Mouse (Mus musculus) MEL (cell line): ENCODE results near the gene Zbtb34.

ENCODE experiments used
- CTCF ChIP-seq, 3 experiments: IDR thresholded peaks in 2 of 3; conservative IDR thresholded peaks in 1 of 3; 2 replicates each; pipeline ENCODE4 v1.5.1; 2011 to 2012; ENCODE audit warnings: low read length in 3 of 3, low read depth in 2 of 3, mild to moderate bottlenecking in 2 of 3, improper control_type of control experiment in 1 of 3, inconsistent platforms in 1 of 3, mixed read lengths in 1 of 3, moderate library complexity in 1 of 3; ENCODE audit not compliant: control insufficient read depth in 1 of 3, insufficient read depth in 1 of 3, poor library complexity in 1 of 3, severe bottlenecking in 1 of 3
- ELF1 ChIP-seq: IDR thresholded peaks from 2 replicates; pipeline ENCODE4 v1.6.1; 2014; ENCODE audit warnings: low read depth, mild to moderate bottlenecking, inconsistent platforms, low read length, improper control_type of control experiment, moderate library complexity
- EP300 ChIP-seq, 2 experiments: IDR thresholded peaks; 2 replicates each; pipeline ENCODE4 v1.6.1; 2011; ENCODE audit warnings: improper control_type of control experiment in 2 of 2, low read length in 2 of 2, low read depth in 1 of 2, mild to moderate bottlenecking in 1 of 2
- ETS1 ChIP-seq: IDR thresholded peaks from 2 replicates; pipeline ENCODE4 v1.6.1; 2012; ENCODE audit warnings: low read depth, mild to moderate bottlenecking, inconsistent platforms, low read length, improper control_type of control experiment, moderate library complexity
- JUND ChIP-seq: IDR thresholded peaks from 2 replicates; pipeline ENCODE4 v1.6.1; 2011; ENCODE audit warnings: low read depth, mild to moderate bottlenecking, improper control_type of control experiment, low read length
- KAT2A ChIP-seq: conservative IDR thresholded peaks from 2 replicates; pipeline ENCODE4 v1.6.1; 2012; ENCODE audit warnings: low read depth, low read length, improper control_type of control experiment, inconsistent platforms
- MAX ChIP-seq: IDR thresholded peaks from 2 replicates; pipeline ENCODE4 v1.6.1; 2011; ENCODE audit warnings: low read length, improper control_type of control experiment
- MYB ChIP-seq: IDR thresholded peaks from 2 replicates; pipeline ENCODE4 v1.6.1; 2011; ENCODE audit warnings: mild to moderate bottlenecking, low read depth, low read length, improper control_type of control experiment
- NRF1 ChIP-seq: IDR thresholded peaks from 2 replicates; pipeline ENCODE4 v1.6.1; 2014; ENCODE audit warnings: low read depth, mild to moderate bottlenecking, inconsistent platforms, low read length, improper control_type of control experiment, moderate library complexity; ENCODE audit not compliant: poor library complexity, insufficient read depth, severe bottlenecking
- POLR2A ChIP-seq, 2 experiments: IDR thresholded peaks; 2 replicates each; pipeline ENCODE4 v1.6.1; 2011 to 2012; ENCODE audit warnings: low read length in 2 of 2, mild to moderate bottlenecking in 2 of 2, control low read depth in 1 of 2, improper control_type of control experiment in 1 of 2, low read depth in 1 of 2, moderate library complexity in 1 of 2; ENCODE audit not compliant: control insufficient read depth in 1 of 2, insufficient read depth in 1 of 2, poor library complexity in 1 of 2
- POLR2AphosphoS2 ChIP-seq: IDR thresholded peaks from 2 replicates; pipeline ENCODE4 v1.6.1; 2011; ENCODE audit warnings: low read length, improper control_type of control experiment
- RAD21 ChIP-seq: IDR thresholded peaks from 2 replicates; pipeline ENCODE4 v1.6.1; 2011; ENCODE audit warnings: mild to moderate bottlenecking, low read depth, low read length, improper control_type of control experiment
- TAL1 ChIP-seq: IDR thresholded peaks from 2 replicates; pipeline ENCODE4 v1.6.1; 2012; ENCODE audit warnings: mild to moderate bottlenecking, inconsistent platforms, low read length, moderate library complexity, mixed read lengths

DNA sequence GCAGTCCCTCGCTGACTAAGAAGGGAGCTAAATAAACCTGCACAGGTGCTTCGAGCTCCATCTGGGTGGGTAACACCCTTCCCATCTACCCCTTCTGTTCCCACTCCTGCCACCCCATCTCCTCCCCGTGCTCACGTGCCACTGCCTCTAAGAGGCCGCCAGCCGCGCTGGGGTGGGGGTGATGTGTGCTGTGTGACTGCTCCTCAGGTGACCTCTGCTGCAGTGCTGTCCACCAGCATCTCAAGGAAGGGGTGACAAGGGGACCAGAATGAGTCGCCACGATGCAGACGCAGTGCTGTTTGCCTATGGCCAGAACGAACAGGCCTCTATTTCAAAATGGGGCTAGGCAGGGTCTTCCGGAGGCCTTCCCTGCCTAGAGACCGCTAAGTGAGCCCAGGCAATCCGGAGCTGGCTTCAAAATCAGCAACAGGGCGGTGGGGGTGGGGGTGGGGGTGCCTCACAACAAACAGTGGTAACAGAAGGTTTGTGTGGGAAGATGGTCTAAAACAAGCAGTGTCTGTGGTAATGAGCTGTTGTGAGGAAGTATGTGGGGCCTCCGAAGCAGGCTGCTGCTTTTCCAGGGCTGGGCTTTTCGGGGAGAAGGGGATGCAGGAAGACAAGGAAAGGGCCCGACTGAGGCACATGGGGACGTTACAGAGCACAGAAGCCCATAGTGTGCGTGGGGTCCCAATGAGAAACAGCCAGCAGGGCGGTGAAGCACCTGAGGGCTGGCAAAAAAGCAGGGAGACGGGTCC is 18.2 kb upstream of the Zbtb34 start:
- TF ChIP-seq KAT2A (no peak), NRF1 (no peak), POLR2AphosphoS2 (no peak), EP300 (IDR thresholded peaks at IDR 0.05; ENCODE audit: low read depth in 1 of 2, low read length in 2 of 2) (no peak), POLR2A (IDR thresholded peaks at IDR 0.05; ENCODE audit: control insufficient read depth in 1 of 2, insufficient read depth in 1 of 2, low read depth in 1 of 2, low read length in 2 of 2, poor library complexity in 1 of 2) (no peak), CTCF (IDR thresholded peaks at IDR 0.05 in 2 of 3, conservative IDR thresholded peaks at IDR 0.05 in 1 of 3; ENCODE audit: control insufficient read depth in 1 of 3, insufficient read depth in 1 of 3, low read depth in 2 of 3, low read length in 3 of 3, poor library complexity in 1 of 3, severe bottlenecking in 1 of 3) (no peak), ELF1 (no peak), TAL1 (no peak), RAD21 (no peak), ETS1 (no peak), JUND (no peak), MYB (no peak), MAX (no peak)
